Mouse (Mus musculus) testis, postnatal 14 days (tissue): ENCODE results near the gene Mier1.

Source experiments
- DNase-seq: peaks from one replicate; pipeline ENCODE4 v3.0.0; 2021; ENCODE audit warnings: low spot score

The Mier1 gene

GRCm38 (mm10) chr4:103114184-103115111 is at the start of gene Mier1, which contains the start of gene Wdr78:
Mier1 (plus strand) TSS chr4:103114390.
Wdr78 (minus strand) TSS chr4:103114555.
- DNase-seq = peak; percentile 95

- DNase-seq = no peak
Observed at GRCm38 (mm10) chr4:103064421-103064820, 49.8 kb upstream of the Mier1 start.

- DNase-seq = no peak
Observed at GRCm38 (mm10) chr4:103064976-103065375, 49.2 kb upstream of the Mier1 start.

GRCm38 (mm10) chr4:103067906-103068655 is 46.1 kb upstream of the Mier1 start:
- no peak for DNase-seq

- DNase-seq = no peak
Observed at GRCm38 (mm10) chr4:103070631-103071030, 43.6 kb upstream of the Mier1 start.

- DNase-seq = no peak
Observed at GRCm38 (mm10) chr4:103085237-103085636, 29.0 kb upstream of the Mier1 start.

- DNase-seq = no peak
Observed at GRCm38 (mm10) chr4:103095921-103096320, 18.3 kb upstream of the Mier1 start.

GRCm38 (mm10) chr4:103098532-103098931 is 15.7 kb upstream of the Mier1 start:
- DNase-seq = no peak

GRCm38 (mm10) chr4:103112651-103113050 is 1.5 kb upstream of the Mier1 start:
- no peak for DNase-seq

- no peak for DNase-seq
Observed at GRCm38 (mm10) chr4:103113402-103113801, 788 bp upstream of the Mier1 start.

GRCm38 (mm10) chr4:103118888-103119228 is 4.7 kb downstream of the Mier1 start:
- DNase-seq = no peak

GRCm38 (mm10) chr4:103119229-103120027 is 5.2 kb downstream of the Mier1 start:
- DNase-seq = peak; percentile 86

- no peak for DNase-seq
Observed at GRCm38 (mm10) chr4:103120028-103120384, 5.8 kb downstream of the Mier1 start.

- DNase-seq = no peak
Observed at GRCm38 (mm10) chr4:103120395-103120794, 6.2 kb downstream of the Mier1 start.

- no peak for DNase-seq
Observed at GRCm38 (mm10) chr4:103120874-103121389, 6.7 kb downstream of the Mier1 start.

- DNase-seq = no peak
Observed at GRCm38 (mm10) chr4:103123086-103123485, 8.9 kb downstream of the Mier1 start.

- DNase-seq = no peak
Observed at GRCm38 (mm10) chr4:103123606-103124005, 9.4 kb downstream of the Mier1 start.

GRCm38 (mm10) chr4:103126533-103126932 is 12.3 kb downstream of the Mier1 start:
- no peak for DNase-seq

- DNase-seq = no peak
Observed at GRCm38 (mm10) chr4:103136946-103137345, 22.8 kb downstream of the Mier1 start.

- DNase-seq = no peak
Observed at GRCm38 (mm10) chr4:103146339-103146738, 32.1 kb downstream of the Mier1 start.

GRCm38 (mm10) chr4:103151946-103152345 is 37.8 kb downstream of the Mier1 start:
- DNase-seq = no peak

GRCm38 (mm10) chr4:103158781-103159180 is 44.6 kb downstream of the Mier1 start:
- no peak for DNase-seq
